Mouse (Mus musculus): ENCODE results near the gene Elmod3. TPM values are rescaled to one million over a fixed set of nuclear protein-coding genes. Genes with fewer than 3 reads are reported as not detected.

Elmod3 gene
- polyA plus RNA-seq, 1 experiment, result 24.0 TPM

Other genes starting within 250 kb of the Elmod3 start
- gene Tmem150a, start 243.0 kb downstream of the Elmod3 start, polyA plus RNA-seq (2012; rRNA removed), result 33.2 and 33.5 TPM in 2 replicates
- 87.6 and 99.4 TPM in 2 replicates for gene Rnf181, start 231.5 kb downstream of the Elmod3 start, polyA plus RNA-seq (2012; rRNA removed)
- 8.7 and 13.3 TPM in 2 replicates for gene Vamp5, start 217.9 kb downstream of the Elmod3 start, polyA plus RNA-seq (2012; rRNA removed)
- gene Vamp8, start 207.7 kb downstream of the Elmod3 start, polyA plus RNA-seq (2012; rRNA removed), result 34.0 and 36.6 TPM in 2 replicates
- 20.3 and 24.4 TPM in 2 replicates for gene Ggcx, start 184.1 kb downstream of the Elmod3 start, polyA plus RNA-seq (2012; rRNA removed)
- 221 and 223 TPM in 2 replicates for gene Mat2a, start 158.9 kb downstream of the Elmod3 start, polyA plus RNA-seq (2012; rRNA removed)
- 1.8 and 2.3 TPM in 2 replicates for gene Sh2d6, start 76.7 kb downstream of the Elmod3 start, polyA plus RNA-seq (2012; rRNA removed)
- gene Capg, start 54.0 kb downstream of the Elmod3 start, polyA plus RNA-seq (2012; rRNA removed), result 3.5 and 4.7 TPM in 2 replicates
- gene Retsat, start 62 bp upstream of the Elmod3 start, polyA plus RNA-seq (2012; rRNA removed), result 10.1 TPM in 2 replicates
- gene Tgoln1, start 18.6 kb upstream of the Elmod3 start, polyA plus RNA-seq (2012; rRNA removed), result 60.7 and 68.7 TPM in 2 replicates
- 4.9 and 5.4 TPM in 2 replicates for gene Tcf7l1, start 190.8 kb upstream of the Elmod3 start, polyA plus RNA-seq (2012; rRNA removed)